Mouse (Mus musculus): ENCODE results near the gene Eif2ak4. TPM values are rescaled to one million over a fixed set of nuclear protein-coding genes. Genes with fewer than 3 reads are reported as not detected.

Gene Eif2ak4
- total RNA-seq (2023), result 1 to 10 TPM; 7.6 to 9.6 TPM

DNA sequence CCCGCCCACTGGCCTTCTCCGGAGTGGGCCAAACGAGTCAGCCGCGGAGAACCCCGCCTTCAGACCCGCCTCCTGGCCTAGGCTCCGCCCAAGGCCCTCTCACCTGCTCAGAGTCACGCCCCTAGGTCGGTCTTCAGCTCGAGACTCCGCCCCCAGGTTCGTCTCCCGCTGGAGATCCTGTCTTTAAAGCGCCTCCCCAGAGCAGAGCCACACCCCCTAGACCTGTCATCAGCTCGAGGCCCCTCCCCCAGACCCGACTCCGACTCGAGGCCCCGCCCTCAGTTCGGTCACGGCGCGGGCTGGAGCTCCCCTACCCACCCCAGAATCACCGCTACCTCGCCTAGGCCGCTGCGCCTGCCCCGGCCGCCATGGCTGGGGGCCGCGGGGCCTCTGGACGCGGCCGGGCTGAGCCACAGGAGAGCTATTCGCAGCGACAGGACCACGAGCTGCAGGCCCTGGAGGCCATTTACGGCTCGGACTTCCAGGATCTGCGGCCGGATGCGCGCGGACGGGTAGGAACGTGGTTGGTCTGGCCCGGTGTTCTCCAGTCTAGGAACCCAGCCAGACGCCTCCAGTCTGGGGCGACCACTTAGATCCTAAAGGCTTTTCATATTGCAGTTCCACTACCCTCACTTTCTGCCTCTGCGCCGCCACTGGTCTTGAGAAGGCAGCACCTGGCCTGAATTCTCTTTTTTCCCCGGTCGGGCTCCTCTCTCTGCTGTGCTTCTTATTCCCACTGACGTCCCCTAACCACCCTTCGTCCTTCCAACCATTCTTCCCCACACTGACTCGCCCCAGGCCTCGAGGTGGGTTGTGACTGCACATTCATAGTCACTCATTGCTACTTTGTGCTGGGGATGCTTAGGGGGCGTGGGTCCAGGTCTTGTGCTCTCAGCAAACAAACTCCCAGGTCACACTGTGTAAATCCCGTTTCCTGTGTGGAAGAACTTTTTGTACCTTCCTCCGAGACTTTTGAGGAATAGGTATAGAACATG, at the start of gene Eif2ak4:
Eif2ak4 (plus strand) TSS at position 278 of the 995 bp plus-strand sequence.

DNA sequence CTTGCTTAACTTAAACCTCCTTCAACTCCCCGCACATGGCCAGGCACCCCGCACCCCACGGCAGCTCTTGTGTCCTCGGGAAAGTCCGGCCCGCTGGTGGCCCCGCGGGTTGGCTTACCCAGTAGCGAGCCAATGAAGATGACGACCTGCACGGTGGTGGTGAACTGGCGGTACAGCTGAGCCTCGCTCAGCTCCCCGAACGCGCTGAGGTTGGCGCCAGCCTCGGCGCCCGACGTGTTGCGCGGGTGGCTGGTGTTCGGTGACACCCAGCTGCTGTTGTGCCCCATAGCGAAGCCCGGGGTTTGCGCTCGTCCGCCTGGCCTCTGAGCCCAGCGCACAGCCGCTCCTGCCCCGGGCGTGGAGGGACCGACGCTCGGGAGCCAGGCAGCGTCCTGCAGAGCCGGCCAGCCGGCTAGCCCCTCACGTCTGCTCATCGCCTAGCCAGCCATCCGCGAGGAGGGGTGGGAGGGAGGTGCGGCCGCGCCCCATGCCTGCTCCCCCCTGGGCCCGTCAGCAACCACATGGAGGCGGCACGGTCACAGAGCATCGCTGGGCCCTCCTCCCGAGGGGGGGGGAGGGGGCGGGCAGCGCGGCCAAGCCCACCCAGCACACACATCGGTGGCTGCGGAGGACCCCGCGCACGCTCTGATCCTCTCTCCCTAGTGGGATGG, 15.4 kb upstream of the Eif2ak4 start, which contains the start of gene Gpr176:
Gpr176 (minus strand) TSS at position 519 of the 671 bp plus-strand sequence.

DNA sequence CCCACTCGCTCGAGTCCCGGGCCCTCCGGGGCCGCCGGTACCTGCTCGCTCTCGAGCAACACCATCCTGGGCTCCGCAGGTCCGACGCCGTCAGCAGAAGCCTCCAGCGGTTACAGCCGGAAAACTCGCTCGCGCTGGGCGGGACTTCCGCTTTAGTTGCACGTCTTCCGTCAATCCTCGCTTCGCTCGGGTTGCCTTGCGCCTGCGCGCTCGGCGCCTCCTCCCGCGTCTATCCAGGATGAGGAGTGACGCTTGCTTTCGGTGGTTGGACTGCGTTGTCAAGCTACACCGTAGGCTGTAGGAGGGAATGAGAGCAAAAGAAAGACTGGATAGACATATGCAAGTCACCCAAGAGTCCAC, 91.1 kb downstream of the Eif2ak4 start, which contains the start of gene Srp14:
Srp14 (minus strand) TSS at position 162 of the 360 bp plus-strand sequence.

Other genes with a start within 250 kb of the Eif2ak4 start
- gene Fsip1, start 131.7 kb upstream of the Eif2ak4 start, total RNA-seq (2023), result not detected
- not detected for gene Gpr176, start 15.2 kb upstream of the Eif2ak4 start, total RNA-seq (2023)
- 10 to 100 TPM; 77.1 to 87.0 TPM for gene Srp14, start 91.1 kb downstream of the Eif2ak4 start, total RNA-seq (2023)
- gene Bmf, start 161.1 kb downstream of the Eif2ak4 start, total RNA-seq (2023), result 10 to 100 TPM; 11.5 to 15.4 TPM
- gene Bub1b, start 209.6 kb downstream of the Eif2ak4 start, total RNA-seq (2023), result 10 to 100 TPM; 46.1 to 54.8 TPM